Comparison of ENCODE assay signal across 27 mouse cellular contexts in genomic region chr7:143489735-143490134, GRCm38 (mm10). TPM values are rescaled to one million over a fixed set of nuclear protein-coding genes. Genes with fewer than 3 reads are reported as not detected.
DNase-seq lines count a peak whose midpoint lies in the region; ATAC-seq and TF ChIP-seq lines count a peak whose summit lies in the region.
"Had no signal": no experiment of that assay in that cellular context is flagged by ENCODE, and none has a peak within 500 bp of the region (broad histone marks: within the 10 kb centered on the region; RNA-seq: fewer than 3 reads in every experiment).

No protein-coding gene starts in this region.

- intact Hi-C loops in gastrocnemius, adult 2 months (cut with DNase I): no loop called here

- ATAC-seq in liver, embryonic 13.5 days (ENCODE audit: low read depth): peak; percentile 68
- ATAC-seq in liver, embryonic 16.5 days (ENCODE audit: low read depth): peak; percentile 83
- ATAC-seq: CD4-positive, CD25-positive, alpha-beta regulatory T cell, adult 4 months; forebrain, embryonic 13.5 days; forebrain, embryonic 16.5 days had no signal

- WGBS in liver, adult 2 months: 34% methylated on average over 6 of the region's 6 CpGs
- 55% methylated on average over 6 of the region's 6 CpGs for WGBS in liver, embryonic 13.5 days (ENCODE audit: insufficient replicate concordance)
- 46% methylated on average over 6 of the region's 6 CpGs for WGBS in liver, embryonic 16.5 days (ENCODE audit: insufficient replicate concordance)

- TF ChIP-seq POLR2A in liver, adult 2 months (IDR thresholded peaks at IDR 0.05; ENCODE audit: extremely low read depth, insufficient read depth, low read length): no peak

- H3K9me3 ChIP-seq in liver, embryonic 13.5 days (replicated peaks): no peaks in the 10 kb centered on the region
- H3K9me3 ChIP-seq in liver, embryonic 16.5 days (replicated peaks; ENCODE audit: control insufficient read depth, low read length): no peaks in the 10 kb centered on the region
- H3K9me3 ChIP-seq: forebrain, embryonic 10.5 days; forebrain, embryonic 13.5 days; hindbrain, embryonic 12.5 days; hindbrain, embryonic 15.5 days had no signal

- no peak overlapping the region for H3K9ac ChIP-seq in liver, adult 2 months (ENCODE audit: low read depth, low read length)
- H3K9ac ChIP-seq in liver, embryonic 13.5 days: no peak overlapping the region
- no peak overlapping the region for H3K9ac ChIP-seq in liver, embryonic 16.5 days (ENCODE audit: low read depth, low read length)
- H3K9ac ChIP-seq: forebrain, embryonic 13.5 days; hindbrain, embryonic 12.5 days; hindbrain, embryonic 15.5 days had no signal

- H3K4me2 ChIP-seq in liver, embryonic 13.5 days: no peak overlapping the region
- no peak overlapping the region for H3K4me2 ChIP-seq in liver, embryonic 16.5 days (ENCODE audit: low read depth, low read length)
- H3K4me2 ChIP-seq: forebrain, embryonic 13.5 days; heart, embryonic 11.5 days; hindbrain, embryonic 12.5 days; hindbrain, embryonic 15.5 days had no signal

- H3K36me3 ChIP-seq in liver, adult 2 months (ENCODE audit: control insufficient read depth, insufficient read depth, low read length): no peaks in the 10 kb centered on the region
- H3K36me3 ChIP-seq in liver, embryonic 13.5 days: no peaks in the 10 kb centered on the region
- no peaks in the 10 kb centered on the region for H3K36me3 ChIP-seq in liver, embryonic 16.5 days (ENCODE audit: control insufficient read depth, insufficient read depth)
- H3K36me3 ChIP-seq: forebrain, embryonic 10.5 days; hindbrain, embryonic 12.5 days; hindbrain, embryonic 15.5 days had no signal

- peak; percentile 30 for DNase-seq in liver, adult 2 months (ENCODE audit: extremely low read depth, low read depth, low spot score)
- DNase-seq in liver: no peak
- DNase-seq in liver, embryonic 13.5 days: no peak
- no peak for DNase-seq in gastrocnemius, adult 2 months
- DNase-seq in embryo, embryonic 10.5 days (ENCODE audit: low spot score): no peak
- DNase-seq: adrenal gland, adult 2 months; adrenal gland, postnatal 14 days; cerebellum, adult 11-12 months; cerebellum, adult 8-10 months; cerebellum, postnatal 10 days; cerebellum, postnatal 36 days; gastrocnemius, postnatal 14 days; heart, adult 11 months had no signal

- H3K4me1 ChIP-seq in liver, adult 2 months (ENCODE audit: control insufficient read depth, insufficient read depth, low read length): no peaks in the 10 kb centered on the region
- peaks cover 2% of the 10 kb centered on the region; the same call in 1 of the 2 replicates for H3K4me1 ChIP-seq in liver, embryonic 13.5 days (replicated peaks)
- H3K4me1 ChIP-seq in liver, embryonic 16.5 days (ENCODE audit: control insufficient read depth, low read depth, low read length): no peaks in the 10 kb centered on the region
- H3K4me1 ChIP-seq: forebrain, embryonic 13.5 days; hindbrain, embryonic 12.5 days; hindbrain, embryonic 15.5 days had no signal

- H3K27ac ChIP-seq in liver, adult 2 months (replicated peaks; ENCODE audit: insufficient read depth, low read depth, low read length): no peak overlapping the region
- H3K27ac ChIP-seq in liver, embryonic 13.5 days: no peak overlapping the region
- H3K27ac ChIP-seq in liver, embryonic 16.5 days (ENCODE audit: low read length): no peak overlapping the region
- H3K27ac ChIP-seq in gastrocnemius, adult 2 months: no peak overlapping the region
- H3K27ac ChIP-seq: forebrain, embryonic 10.5 days; forebrain, embryonic 13.5 days; hindbrain, embryonic 12.5 days; hindbrain, embryonic 15.5 days had no signal

- no peak overlapping the region for H3K4me3 ChIP-seq in liver, adult 2 months (ENCODE audit: insufficient read depth, low read depth, low read length)
- no peak overlapping the region for H3K4me3 ChIP-seq in liver, embryonic 13.5 days (replicated peaks)
- H3K4me3 ChIP-seq in liver, embryonic 16.5 days (ENCODE audit: low read depth, low read length): no peak overlapping the region
- H3K4me3 ChIP-seq in gastrocnemius, adult 2 months: no peak overlapping the region
- H3K4me3 ChIP-seq: forebrain, embryonic 10.5 days; forebrain, embryonic 13.5 days; hindbrain, embryonic 12.5 days; hindbrain, embryonic 15.5 days had no signal

- no peaks in the 10 kb centered on the region for H3K27me3 ChIP-seq in liver, adult 2 months (ENCODE audit: control insufficient read depth, insufficient read depth, low read length)
- peaks cover 15% of the 10 kb centered on the region; the same call in 1 of the 2 replicates for H3K27me3 ChIP-seq in liver, embryonic 13.5 days
- no peaks in the 10 kb centered on the region for H3K27me3 ChIP-seq in liver, embryonic 16.5 days (ENCODE audit: control insufficient read depth, insufficient read depth, low read depth, low read length)
- H3K27me3 ChIP-seq: hindbrain, embryonic 15.5 days had no signal

- no peak for TF ChIP-seq CTCF in liver, adult 2 months (IDR thresholded peaks at IDR 0.05; ENCODE audit: low read depth, low read length)
- no peak for TF ChIP-seq CTCF in gastrocnemius, adult 2 months (IDR thresholded peaks at IDR 0.05)

- no peaks in the 10 kb centered on the region for H3K79me2 ChIP-seq in liver, adult 2 months (ENCODE audit: control insufficient read depth, insufficient read depth, low read length)

RNA-seq across cellular contexts. Expression of gene Phlda2, which starts 13.2 kb away (rescaled TPM):
- total RNA-seq in liver, adult 2 months (2014; rRNA removed): 0.28 TPM in 1 of 2 replicates, not detected in the other
- polyA plus RNA-seq in liver, adult 2 months (2012; rRNA removed): 0.40 TPM in 1 of 2 replicates, not detected in the other
- 23.6 and 25.4 TPM in 2 replicates for polyA plus RNA-seq in liver, embryonic 13.5 days (2015; fragmentation: Nextera tagmentation; extraction: Ambion mirVana)
- 25.8 and 25.9 TPM in 2 replicates for polyA plus RNA-seq in liver, embryonic 16.5 days (2015; fragmentation: Nextera tagmentation; extraction: Ambion mirVana)
- not detected for total RNA-seq in gastrocnemius, adult 2 months (2021)
- total RNA-seq: gastrocnemius, adult 18-20 months; gastrocnemius, postnatal 14 days; gastrocnemius, postnatal 4 days; heart, adult 8-10 months; heart, postnatal 25 days had no signal
- polyA plus RNA-seq: forebrain, embryonic 13.5 days; forebrain, embryonic 16.5 days; heart, postnatal 0 days had no signal

RNA-seq across cellular contexts. Expression of gene Slc22a18, which starts 16.2 kb away (rescaled TPM):
- total RNA-seq in liver, adult 2 months (2014; rRNA removed): 64.4 and 95.4 TPM in 2 replicates
- 344 and 377 TPM in 2 replicates for polyA plus RNA-seq in liver, adult 2 months (2012; rRNA removed)
- 6.2 and 6.7 TPM in 2 replicates for polyA plus RNA-seq in liver, embryonic 13.5 days (2015; fragmentation: Nextera tagmentation; extraction: Ambion mirVana)
- 13.0 and 14.4 TPM in 2 replicates for polyA plus RNA-seq in liver, embryonic 16.5 days (2015; fragmentation: Nextera tagmentation; extraction: Ambion mirVana)
- under 1 TPM; 0.17 to 0.20 TPM for total RNA-seq in gastrocnemius, adult 2 months (2021)
- polyA plus RNA-seq: C2C12; CD4-positive, CD25-positive, alpha-beta regulatory T cell, adult 4 months had no signal

RNA-seq across cellular contexts. Expression of gene Cdkn1c, which starts 28.9 kb away (rescaled TPM):
- total RNA-seq in liver, adult 2 months (2014; rRNA removed): 2.4 and 4.4 TPM in 2 replicates
- polyA plus RNA-seq in liver, adult 2 months (2012; rRNA removed): 2.2 and 5.2 TPM in 2 replicates
- polyA plus RNA-seq in liver, embryonic 13.5 days (2015; fragmentation: Nextera tagmentation; extraction: Ambion mirVana): 178 and 199 TPM in 2 replicates
- 143 and 173 TPM in 2 replicates for polyA plus RNA-seq in liver, embryonic 16.5 days (2015; fragmentation: Nextera tagmentation; extraction: Ambion mirVana)
- 10 to 100 TPM; 23.2 to 23.5 TPM for total RNA-seq in gastrocnemius, adult 2 months (2021)

RNA-seq across cellular contexts. Expression of gene Nap1l4, which starts 59.2 kb away (rescaled TPM):
- 40.7 and 42.0 TPM in 2 replicates for total RNA-seq in liver, adult 2 months (2014; rRNA removed)
- 24.0 and 25.7 TPM in 2 replicates for polyA plus RNA-seq in liver, adult 2 months (2012; rRNA removed)
- 96.7 and 108 TPM in 2 replicates for polyA plus RNA-seq in liver, embryonic 13.5 days (2015; fragmentation: Nextera tagmentation; extraction: Ambion mirVana)
- 74.9 and 78.9 TPM in 2 replicates for polyA plus RNA-seq in liver, embryonic 16.5 days (2015; fragmentation: Nextera tagmentation; extraction: Ambion mirVana)
- 100 to 1,000 TPM; 188 to 209 TPM for total RNA-seq in gastrocnemius, adult 2 months (2021)

Comparison
In these comparisons a context has a peak if more than half of its experiments do, and no peak if none do; other contexts are left out.
1. RNA of gene Phlda2, which starts 13.2 kb away (polyA plus RNA-seq): 25.8 to 25.9 TPM in liver, embryonic 16.5 days and 23.6 to 25.4 TPM in liver, embryonic 13.5 days; 0.40 TPM in liver, adult 2 months; every median in the first group is over 10 times any median in the second.
2. RNA of gene Slc22a18, which starts 16.2 kb away (polyA plus RNA-seq): 344 to 377 TPM in liver, adult 2 months; 13.0 to 14.4 TPM in liver, embryonic 16.5 days and 6.2 to 6.7 TPM in liver, embryonic 13.5 days; every median in the first group is over 10 times any median in the second.
3. RNA of gene Cdkn1c, which starts 28.9 kb away (polyA plus RNA-seq): 178 to 199 TPM in liver, embryonic 13.5 days and 143 to 173 TPM in liver, embryonic 16.5 days; 2.2 to 5.2 TPM in liver, adult 2 months; every median in the first group is over 10 times any median in the second.